Mouse (Mus musculus): ENCODE results near the gene 1700025G04Rik.

1700025G04Rik gene

DNA sequence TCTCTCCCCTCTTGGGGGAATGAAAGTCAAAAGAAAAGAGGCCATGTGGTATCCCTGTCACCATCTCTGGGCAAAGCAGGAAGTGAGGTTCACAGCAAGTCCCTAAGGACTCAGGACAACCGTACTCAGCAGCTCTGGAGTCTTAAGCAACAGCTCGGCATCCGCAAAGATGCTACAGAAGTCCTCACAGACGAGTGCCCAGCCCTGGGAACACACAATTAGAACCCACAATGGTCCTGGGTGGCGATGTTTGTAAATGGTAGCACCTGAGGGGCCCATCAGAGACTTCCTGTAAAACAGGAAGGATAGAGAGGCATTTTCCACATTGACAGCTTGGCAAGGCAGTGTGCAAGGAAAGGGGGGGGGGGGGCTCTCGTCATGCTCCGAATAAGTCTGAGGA, 55.2 kb downstream of the 1700025G04Rik start:
- intact Hi-C loops (cut with DNase I) = no loop called here

DNA sequence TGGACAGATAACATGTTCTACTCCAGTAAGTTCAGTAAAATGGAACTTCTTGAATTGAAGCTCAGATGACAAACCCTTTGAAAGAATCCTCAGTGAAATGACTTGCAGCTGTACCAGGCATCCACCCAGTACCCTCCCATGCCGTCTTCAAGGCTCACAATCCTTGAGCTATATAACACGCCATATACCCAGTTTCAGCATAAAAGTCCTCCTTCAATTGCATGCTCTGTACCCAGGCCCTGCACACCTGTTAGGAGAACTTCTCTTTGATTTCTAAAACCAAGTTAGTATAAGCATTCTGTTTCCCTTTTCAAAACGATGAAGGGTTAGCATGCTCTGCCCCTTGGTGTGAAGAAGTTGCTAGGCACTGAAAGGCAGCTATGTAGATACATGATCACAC, 56.2 kb downstream of the 1700025G04Rik start:
- intact Hi-C loops (cut with DNase I) = no loop called here

DNA sequence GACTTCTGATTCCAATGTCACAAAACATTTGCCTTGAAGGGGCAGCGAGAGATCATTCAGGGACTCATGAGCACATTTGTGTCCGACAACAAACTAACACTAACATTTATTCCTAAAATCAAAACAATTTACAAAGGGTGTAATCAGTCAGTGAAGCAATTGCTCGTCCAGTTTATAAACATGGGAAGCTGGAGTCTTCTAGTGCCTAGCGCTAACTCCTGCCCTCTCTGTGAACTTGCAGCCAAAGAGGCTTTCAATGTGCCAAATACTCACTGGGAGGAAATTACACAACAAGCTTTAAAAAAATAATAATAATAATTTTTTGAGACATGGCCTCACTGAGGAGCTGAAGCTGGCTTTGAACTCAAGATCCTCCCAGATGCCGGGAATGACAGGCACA, 57.8 kb downstream of the 1700025G04Rik start:
- intact Hi-C loops (cut with DNase I) = no loop called here

DNA sequence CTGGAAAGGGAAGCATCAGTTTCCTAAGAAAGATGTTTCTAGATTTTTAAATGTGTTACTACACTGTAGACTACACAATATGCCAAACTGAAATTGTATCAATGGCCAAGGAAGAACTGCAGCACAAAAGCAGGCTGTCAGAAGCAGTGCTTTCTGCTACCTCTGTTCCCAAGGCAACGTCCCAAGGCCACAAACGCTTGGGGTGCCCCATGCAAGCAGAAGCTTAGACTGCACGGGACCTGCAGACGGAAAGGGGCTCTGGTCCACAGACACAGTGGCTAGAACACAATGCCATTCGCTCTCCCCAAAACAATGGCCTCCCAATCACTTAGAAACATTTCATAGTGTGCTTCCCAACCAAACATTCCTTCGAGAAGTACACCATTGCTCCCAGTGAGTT, 59.4 kb downstream of the 1700025G04Rik start:
- intact Hi-C loops (cut with DNase I) = no loop called here

DNA sequence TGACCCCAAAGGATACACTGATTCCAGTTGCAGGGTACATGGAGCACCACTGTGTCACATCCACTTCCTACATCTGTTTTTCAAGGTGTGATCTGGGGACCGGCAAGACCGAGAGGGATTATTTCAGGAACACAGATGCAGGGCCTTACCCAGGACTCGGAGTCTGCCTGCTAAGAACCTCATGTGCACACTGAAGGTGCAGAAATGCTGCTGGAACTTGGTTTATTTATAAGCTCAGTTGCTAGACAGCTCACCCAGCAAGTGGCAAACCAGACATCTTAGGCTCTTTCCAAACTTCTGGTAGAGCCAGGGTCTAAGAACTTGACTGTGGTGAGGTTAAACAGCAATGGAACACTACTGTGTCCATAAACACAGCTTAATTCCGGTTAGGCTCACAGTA, 61.2 kb downstream of the 1700025G04Rik start:
- intact Hi-C loops (cut with DNase I) = no loop called here

DNA sequence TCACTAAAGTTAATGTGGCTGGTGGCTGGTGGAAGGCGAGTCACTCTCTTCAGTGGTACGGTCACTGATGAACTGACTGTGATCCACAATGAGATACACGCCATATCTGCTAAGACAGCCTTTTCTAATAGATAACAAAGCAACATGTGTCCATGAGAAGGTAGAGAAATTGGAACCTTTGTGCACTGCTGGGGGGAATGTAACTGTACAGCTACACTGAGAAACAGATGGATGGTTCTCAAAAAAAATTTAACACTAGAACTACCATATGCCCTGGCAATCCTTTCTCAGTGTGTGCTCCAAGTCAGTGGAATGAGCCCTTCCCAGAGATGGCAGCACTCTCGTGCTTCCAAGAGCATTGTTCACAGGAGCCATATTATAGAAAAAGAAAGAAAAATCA, 63.2 kb downstream of the 1700025G04Rik start:
- intact Hi-C loops (cut with DNase I) = no loop called here

DNA sequence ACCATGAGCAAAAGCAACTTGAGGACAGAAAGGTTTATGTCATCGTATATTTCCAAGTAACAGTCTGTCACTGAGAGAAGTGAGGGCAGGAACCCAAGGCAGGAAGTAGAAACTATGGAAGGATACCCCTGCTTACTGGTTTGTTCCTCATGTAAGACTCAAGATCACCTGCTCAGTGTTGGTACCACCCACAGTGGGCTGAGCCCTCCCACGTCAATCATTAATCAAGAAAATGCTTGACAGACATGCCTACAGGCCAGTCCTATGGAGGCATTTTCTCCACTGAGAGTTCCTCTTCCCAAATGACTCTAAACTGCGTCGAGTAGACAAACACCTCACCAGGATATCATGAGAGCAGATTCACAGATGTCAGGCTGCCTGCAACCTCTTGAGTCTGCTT, 64.6 kb downstream of the 1700025G04Rik start:
- intact Hi-C loops (cut with DNase I) = no loop called here

DNA sequence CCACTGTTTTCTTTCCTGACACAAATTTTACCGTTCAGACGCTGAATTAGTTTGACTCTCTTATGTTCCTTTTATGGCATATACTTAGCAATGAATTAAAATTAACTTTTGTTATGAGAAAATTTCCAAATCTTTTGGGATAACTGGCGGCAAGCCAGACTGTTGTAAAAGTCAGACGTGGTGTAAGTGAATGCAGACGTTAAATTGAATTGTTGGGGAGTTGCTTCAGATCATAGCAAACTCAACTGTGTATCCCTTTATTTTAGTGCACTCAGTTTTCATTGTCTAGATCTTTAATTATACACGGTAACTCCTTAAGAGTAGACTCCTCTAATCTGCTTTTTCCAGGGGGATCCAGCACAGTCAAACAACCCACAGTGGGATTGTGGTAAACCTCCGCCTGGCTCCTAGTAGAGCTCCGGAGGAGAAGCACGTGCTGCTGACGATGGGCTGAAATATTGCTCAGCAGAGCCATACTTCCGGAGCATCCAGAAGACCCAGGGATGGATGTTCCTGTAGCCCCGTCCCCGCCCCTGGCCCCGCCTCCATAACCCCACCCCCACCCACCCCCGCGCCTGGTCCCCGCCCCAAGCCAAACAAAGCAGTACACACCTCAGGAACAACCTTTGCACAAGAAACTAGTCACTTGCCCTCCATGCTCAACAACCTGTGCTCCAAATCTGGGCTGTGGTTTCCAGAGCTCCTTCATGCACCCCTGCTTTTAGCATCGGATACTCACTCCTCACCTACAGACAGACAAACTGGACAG, 65.7 kb downstream of the 1700025G04Rik start:
- intact Hi-C loops (cut with DNase I) = no loop called here

DNA sequence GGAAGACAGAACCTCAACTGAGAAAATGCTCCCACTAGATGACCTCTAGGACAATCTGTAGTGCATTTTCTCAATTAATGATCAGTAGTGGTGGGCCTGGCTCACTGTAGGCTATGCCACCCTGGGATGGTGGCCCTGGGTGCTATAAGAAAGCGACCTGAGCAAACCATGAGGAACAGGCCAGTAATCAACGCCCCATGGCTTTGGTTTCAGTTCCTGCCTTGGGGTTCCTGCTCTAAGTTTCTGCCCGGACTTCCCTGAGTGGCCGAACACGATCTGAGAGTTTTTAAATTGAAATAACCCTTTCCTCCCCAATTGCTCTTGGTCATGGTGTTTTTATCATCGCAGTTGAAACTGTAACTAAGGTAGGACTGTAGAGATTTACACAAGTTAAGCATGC, 69.1 kb downstream of the 1700025G04Rik start:
- intact Hi-C loops (cut with DNase I) = no loop called here

DNA sequence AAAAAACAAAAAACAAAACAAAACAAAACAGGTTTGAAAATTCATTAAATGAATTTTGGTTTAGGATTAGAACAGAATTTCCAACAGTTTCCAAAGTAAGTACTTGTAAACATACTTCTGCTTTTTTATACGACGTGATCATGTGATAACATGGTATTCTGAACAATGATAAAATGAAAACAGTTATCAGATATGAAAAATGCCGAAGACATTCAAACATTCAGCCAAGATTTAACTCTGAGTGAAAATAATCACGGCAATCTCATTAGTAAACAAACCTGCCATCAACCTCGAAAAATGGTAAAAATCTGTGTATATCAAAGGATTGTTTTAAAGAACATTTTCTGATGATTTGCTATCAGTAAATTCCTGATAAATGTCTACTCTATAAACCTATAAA, 69.9 kb downstream of the 1700025G04Rik start:
- intact Hi-C loops (cut with DNase I) = no loop called here

DNA sequence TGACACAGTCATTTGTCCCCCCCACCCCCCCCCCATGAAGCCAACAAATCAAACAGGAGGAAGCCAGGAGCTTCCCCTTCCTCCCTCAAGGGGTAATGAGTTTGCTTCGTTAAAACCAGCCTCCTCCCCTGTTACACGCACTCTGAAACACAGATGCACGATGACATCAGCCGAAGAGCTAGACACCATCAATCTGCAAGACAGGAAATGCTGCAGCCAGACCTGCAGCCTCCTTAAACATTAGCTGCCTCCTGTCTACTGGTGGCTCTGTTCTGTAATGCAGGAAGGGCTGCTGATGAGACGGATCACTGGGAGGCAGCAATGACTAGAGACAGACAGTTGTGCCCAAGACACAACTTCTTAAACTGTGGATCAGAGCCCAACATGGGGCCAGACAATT, 70.7 kb downstream of the 1700025G04Rik start:
- intact Hi-C loops (cut with DNase I) = no loop called here

DNA sequence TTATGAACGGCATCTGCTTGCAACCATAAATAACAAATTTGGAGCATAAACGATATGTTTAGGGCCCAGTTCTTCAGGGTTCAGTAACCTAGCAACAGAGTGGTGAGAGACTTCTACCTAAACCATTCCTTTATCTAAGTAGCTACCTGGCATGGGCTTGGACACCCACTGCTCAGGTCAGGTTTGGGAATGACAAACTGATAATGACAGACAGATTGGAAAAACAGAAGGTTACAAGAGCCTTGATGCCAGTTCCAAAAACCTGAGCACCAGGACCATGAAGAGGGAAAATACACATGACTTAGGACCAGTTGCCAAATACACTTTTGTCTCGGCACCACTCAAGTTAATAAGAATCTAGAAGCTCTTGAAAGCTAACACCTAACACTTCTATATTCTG, 71.6 kb downstream of the 1700025G04Rik start:
- intact Hi-C loops (cut with DNase I) = no loop called here

DNA sequence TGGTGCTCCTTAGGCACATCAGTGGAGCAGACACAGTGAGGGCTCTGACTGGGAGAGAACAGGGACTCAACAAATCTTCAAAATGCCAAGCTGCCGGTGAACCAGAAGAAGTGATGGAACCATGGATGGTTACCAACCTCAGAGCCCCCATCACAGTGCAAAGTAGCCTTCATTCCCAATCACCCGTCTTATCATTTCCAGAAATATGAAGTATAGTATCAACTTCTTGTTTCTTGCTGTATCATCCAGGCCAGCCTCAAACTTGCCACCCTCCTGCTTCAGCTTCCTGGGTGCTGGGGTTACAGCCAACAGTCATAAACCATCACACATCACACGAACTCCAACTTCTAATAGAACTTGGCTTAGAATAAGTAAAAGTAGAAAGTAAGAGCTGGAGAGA, 73.3 kb downstream of the 1700025G04Rik start:
- intact Hi-C loops (cut with DNase I) = no loop called here

DNA sequence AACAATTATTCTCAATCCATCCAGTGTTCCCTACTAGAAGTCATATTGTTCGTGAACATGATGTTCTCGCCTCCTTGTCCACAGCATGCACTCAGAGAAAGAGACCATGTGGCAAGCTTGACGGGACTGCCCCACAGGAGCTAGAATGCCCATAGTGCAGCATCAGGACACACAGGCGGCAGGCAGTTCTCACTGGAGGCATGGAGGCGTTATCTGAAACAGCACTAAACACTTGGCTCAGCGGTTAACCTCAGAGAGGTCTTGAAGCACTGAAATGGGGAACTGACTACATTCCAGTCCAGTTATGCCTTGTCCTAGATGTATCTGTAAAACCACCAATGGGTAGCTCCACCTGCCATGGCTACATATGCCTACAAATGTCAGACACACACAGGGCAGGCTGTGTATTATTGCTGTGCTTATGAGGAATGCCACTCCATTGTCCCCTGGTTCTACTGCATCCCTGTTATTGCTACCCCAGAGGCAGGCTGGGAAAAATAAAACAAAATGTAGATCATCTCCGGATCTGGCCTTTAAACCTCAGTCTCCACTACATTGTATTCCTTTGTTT, 74.3 kb downstream of the 1700025G04Rik start:
- intact Hi-C loops (cut with DNase I) = no loop called here

DNA sequence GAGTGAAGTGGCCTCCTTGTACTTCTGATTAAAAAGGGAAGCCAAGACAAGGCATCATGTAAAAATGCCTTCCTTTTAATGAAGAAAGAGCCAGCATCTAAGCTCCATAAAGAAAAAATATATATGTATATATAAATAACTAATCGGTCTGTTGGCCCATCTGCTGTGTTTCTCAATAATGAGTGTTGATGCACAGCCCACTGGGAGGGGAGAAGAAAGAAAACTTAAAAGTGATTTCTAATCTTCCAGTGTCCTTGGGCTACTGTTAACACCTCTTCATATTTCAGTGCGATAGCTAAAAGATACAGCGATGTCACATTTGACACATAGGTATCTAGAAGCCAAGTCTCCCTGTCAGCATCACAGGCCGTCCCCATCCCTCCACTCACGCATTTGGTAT, 78.2 kb downstream of the 1700025G04Rik start:
- intact Hi-C loops (cut with DNase I) = no loop called here

DNA sequence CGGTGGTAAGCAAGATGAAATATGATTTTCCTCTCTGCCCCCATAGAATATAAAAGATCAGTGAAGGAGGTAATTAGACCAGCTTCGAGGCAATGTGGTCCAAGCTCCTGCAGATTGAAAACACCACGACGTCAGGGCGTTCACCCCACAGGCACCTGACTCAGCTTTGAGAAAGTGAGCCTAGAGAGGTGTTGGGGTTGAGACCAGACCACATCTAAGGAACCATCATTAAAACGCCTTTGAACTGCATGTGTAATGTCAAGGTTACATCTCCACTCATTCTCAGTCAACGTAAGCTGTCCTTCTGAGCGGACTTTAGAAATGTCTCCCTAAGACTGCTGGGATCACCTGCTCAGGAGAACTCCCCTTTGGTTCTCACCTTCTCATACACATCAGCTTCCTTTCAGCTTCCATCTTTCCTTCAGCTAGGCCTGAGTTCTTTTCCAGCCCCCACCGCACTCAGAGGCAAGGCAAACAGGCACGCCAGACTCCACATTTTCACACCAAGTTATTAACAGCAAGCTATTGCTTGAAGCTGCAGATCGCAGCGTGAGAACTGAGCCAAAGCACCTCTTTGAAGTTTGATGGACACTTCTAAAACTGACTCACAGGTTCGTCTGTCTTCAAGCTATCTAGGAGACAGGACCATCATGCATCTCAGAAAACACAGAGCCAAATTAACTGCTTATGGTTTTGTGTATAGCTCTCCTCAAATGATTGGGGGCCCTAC, 79.5 kb downstream of the 1700025G04Rik start:
- intact Hi-C loops (cut with DNase I) = no loop called here

DNA sequence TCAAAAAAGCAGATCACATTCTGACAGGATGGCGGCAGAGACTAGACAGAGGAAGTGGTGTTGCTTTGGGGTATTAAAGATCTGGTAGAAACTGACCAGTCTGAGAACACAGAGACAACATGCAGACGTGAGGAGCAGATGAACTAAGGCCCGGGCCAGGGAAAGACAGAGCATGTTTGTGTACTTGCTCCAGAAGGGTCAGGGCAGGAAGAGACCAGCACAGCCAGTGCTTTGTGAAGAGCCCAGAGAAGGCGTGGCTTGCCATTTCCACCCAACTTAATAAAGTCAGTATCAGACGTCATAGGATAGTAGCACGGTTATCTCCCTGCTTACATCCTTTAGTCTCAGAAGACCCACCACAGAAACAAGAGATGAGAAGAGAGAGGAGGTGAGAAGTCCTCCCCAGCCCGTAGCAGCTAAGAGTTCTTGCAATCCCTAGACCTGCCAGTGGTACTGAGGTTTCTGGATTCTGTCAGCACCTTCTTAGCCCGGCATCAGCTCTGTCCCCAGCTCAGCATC, 81.4 kb downstream of the 1700025G04Rik start:
- intact Hi-C loops (cut with DNase I) = no loop called here

DNA sequence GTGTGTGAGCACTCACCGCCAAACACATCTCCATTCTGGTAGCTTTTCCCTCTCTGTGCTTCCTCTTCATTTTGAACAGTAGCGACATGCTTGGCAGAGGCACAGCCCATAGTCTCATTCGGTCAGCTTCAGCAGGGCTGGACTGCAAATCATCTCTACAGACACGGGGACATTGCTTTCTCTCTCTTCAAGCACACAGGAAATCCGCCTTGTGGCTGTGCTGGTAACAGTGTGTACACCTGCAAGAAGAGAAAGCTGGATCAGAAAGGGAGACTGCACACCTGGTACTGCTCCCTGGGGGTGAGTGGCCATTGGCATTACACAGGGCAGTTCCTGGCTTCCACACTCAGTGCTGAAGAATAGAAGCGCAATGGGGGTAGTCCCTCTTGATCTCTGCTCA, 83.4 kb downstream of the 1700025G04Rik start:
- intact Hi-C loops (cut with DNase I) = no loop called here

DNA sequence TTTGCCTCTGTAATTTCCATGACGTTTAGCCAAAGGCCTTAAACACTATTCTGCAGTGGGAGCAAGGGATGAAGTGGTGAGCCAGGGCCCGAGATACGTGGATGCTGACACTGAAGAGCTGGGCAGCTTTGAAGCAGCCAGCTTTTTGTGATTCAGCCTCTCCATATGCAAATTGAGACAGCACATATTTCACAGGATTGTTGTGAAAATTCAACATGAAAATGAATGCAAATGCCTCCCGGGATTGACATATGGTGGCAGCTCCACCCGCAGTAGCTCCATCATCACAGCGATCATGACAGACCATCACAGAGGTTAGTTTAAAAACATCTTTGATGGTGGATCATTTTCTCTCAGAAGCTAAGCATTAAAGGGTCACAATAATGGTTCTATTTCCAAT, 85.4 kb downstream of the 1700025G04Rik start:
- intact Hi-C loops (cut with DNase I) = no loop called here

DNA sequence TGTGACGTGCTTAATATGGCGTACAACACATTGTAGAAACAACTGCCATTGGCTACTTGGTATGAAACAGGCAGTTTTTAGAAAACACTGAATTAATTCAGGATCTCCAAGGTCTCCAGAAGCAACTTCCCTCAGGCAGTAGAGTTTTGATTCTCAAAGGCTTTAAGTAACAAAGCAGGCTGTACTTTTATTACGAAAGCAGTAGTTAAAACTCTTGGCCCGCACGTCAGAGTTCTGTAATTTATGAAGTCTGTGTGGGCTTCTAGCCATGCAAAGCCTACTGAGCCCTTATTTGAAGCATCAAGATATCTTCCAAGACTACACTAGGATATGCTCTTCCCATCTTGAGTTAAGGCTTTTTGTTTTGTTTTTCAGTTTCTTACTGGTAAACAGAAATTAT, 89.5 kb downstream of the 1700025G04Rik start:
- intact Hi-C loops (cut with DNase I) = no loop called here

DNA sequence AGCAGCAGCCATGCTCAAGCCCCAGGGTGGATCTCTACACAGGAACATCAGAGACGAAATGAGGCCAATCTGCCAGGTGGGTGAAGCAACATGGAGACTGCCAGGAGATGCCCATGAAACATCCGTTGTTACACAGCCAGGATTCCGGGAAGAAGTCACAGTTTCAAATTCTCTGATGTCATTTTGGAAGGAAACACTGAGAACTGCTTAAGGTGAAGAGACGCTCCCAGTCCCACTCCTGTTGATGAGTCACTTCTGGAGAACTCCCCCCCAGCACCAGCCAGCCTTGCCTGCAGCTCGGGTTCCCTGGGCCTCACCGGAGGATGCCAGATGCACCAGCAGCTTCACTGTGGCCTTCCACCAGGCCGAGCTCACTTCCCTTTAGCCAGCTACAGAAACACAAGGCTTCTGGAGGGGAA, 90.5 kb downstream of the 1700025G04Rik start:
- intact Hi-C loops (cut with DNase I) = no loop called here

DNA sequence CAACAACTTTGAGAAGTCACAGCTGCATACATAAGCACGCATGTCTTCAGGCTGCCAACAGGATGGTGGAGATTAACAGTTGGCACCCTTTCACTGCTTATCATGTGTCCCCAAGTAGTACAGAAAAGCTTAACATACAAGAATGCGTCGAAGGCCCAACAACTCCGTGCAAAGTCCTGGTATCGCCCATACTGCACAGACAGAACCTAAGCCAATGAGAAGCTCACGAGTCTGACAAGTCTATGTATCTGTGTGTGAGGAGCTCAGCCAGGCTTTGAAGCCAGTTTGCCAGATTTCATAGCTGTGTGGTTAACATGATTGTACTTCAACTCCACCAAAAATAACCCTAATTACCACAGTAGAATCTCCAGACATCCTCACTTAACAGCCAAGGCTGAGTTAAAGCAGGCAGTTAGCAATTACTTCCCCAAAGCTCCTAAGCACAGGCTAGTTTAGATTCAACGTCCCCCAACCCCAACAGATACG, 91.2 kb downstream of the 1700025G04Rik start:
- intact Hi-C loops (cut with DNase I) = no loop called here

Measured in adrenal gland (tissue).